Mouse (Mus musculus) left cerebral cortex, adult 9 months (tissue): Measurements from ENCODE around the gene Hmgcs1.

ENCODE experiments used
- DNase-seq, 2 experiments: peaks; one replicate each; pipeline ENCODE4 v3.0.0; 2022; ENCODE audit warnings: low spot score in 2 of 2

Gene Hmgcs1

GRCm38 (mm10) chr13:119746930-119747329 lies 56.8 kb downstream of the Hmgcs1 start:
- DNase-seq, result no peak

GRCm38 (mm10) chr13:119753859-119754634 lies 63.9 kb downstream of the Hmgcs1 start:
- DNase-seq, result peak; percentile 42 to 52

GRCm38 (mm10) chr13:119754635-119755020 lies 64.4 kb downstream of the Hmgcs1 start:
- no peak for DNase-seq

- DNase-seq, result peak; percentile 25 to 50
Observed at GRCm38 (mm10) chr13:119755141-119755547, 65.0 kb downstream of the Hmgcs1 start.

GRCm38 (mm10) chr13:119755681-119756471 lies 65.7 kb downstream of the Hmgcs1 start, which contains the start of gene Nim1k:
Gene Nim1k, minus strand, starts transcription at chr13:119755882.
- DNase-seq, result peak; percentile 69 to 82

GRCm38 (mm10) chr13:119756831-119757230 lies 66.7 kb downstream of the Hmgcs1 start:
- no peak for DNase-seq
